Mouse (Mus musculus) embryonic facial prominence, embryonic 13.5 days (tissue): Measurements from ENCODE around the gene Vmn2r86. TPM values are rescaled to one million over a fixed set of nuclear protein-coding genes. Genes with fewer than 3 reads are reported as not detected.

Experiments used
- polyA plus RNA-seq: library from polyadenylated mRNA; unstranded; fragments of >200 nt; fragmentation: Nextera tagmentation; extraction: Ambion mirVana; gene quantifications from 2 replicates; pipeline ENCODE4 v1.2.1, GENCODE M21; 2015

Gene Vmn2r86
- polyA plus RNA-seq, 1 experiment from 2014 or later, result not detected

Other genes starting within 250 kb of the Vmn2r86 start
- gene Olfr827, start 241.6 kb downstream of the Vmn2r86 start, polyA plus RNA-seq, result not detected in 2 replicates
- gene Neurod4, start 175.8 kb downstream of the Vmn2r86 start, polyA plus RNA-seq, result 0.10 and 0.11 TPM in 2 replicates
- gene Tespa1, start 133.2 kb downstream of the Vmn2r86 start, polyA plus RNA-seq, result 0.52 and 0.62 TPM in 2 replicates
- not detected in 2 replicates for gene Vmn2r84, start 61.7 kb downstream of the Vmn2r86 start, polyA plus RNA-seq
- not detected in 2 replicates for gene Vmn2r85, start 26.3 kb downstream of the Vmn2r86 start, polyA plus RNA-seq
- not detected in 2 replicates for gene Vmn2r87, start 41.3 kb upstream of the Vmn2r86 start, polyA plus RNA-seq